Mouse (Mus musculus): ENCODE measurements at regions not wholly inside any gene's neighbourhood (a gene's known extent, or its start where the extent isn't known, plus 50 kb on each side); places are given as distances from the start of the nearest gene placed in this dataset.

GRCm38 (mm10) chr1:185891814-185892213 lies 225.3 kb downstream of the Lyplal1 start:
- TF ChIP-seq CTCF (IDR thresholded peaks at IDR 0.05; ENCODE audit: control insufficient read depth, insufficient read depth, insufficient replicate concordance, low read depth, low read length) (no peak), POLR2A (IDR thresholded peaks at IDR 0.05; ENCODE audit: control insufficient read depth, low read depth, low read length) (no peak)

Data from testis, adult 2 months (tissue).